In genomic region chr14:103816637-103817308, GRCm38 (mm10) we compare ENCODE assay signal across 11 mouse cellular contexts. TPM values are rescaled to one million over a fixed set of nuclear protein-coding genes. Genes with fewer than 3 reads are reported as not detected.
A peak's percentile ranks its signal among the peaks of the same experiment; 100 is the strongest.
DNase-seq lines count a peak whose midpoint lies in the region; ATAC-seq and TF ChIP-seq lines count a peak whose summit lies in the region.
"Had no signal": no experiment of that assay in that cellular context is flagged by ENCODE, and none has a peak within 500 bp of the region (broad histone marks: within the 10 kb centered on the region; RNA-seq: fewer than 3 reads in every experiment).

No protein-coding gene starts in this region.

- no peak overlapping the region for H3K9ac ChIP-seq in liver, embryonic 13.5 days
- peak overlapping the region; percentile 35 for H3K9ac ChIP-seq in limb, embryonic 14.5 days (ENCODE audit: low read depth, low read length, severe bottlenecking)
- H3K9ac ChIP-seq in stomach, embryonic 15.5 days: no peak overlapping the region
- H3K9ac ChIP-seq: neural tube, embryonic 12.5 days had no signal

- no peak overlapping the region for H3K4me3 ChIP-seq in liver, embryonic 13.5 days (replicated peaks)
- H3K4me3 ChIP-seq in limb, embryonic 14.5 days (replicated peaks; ENCODE audit: low read length): peak overlapping the region; percentile 20; the same call in 1 of the 2 replicates
- 0 out of 2 replicates have a peak overlapping the region, but pooled peaks have one; percentile 8 for H3K4me3 ChIP-seq in stomach, embryonic 15.5 days (replicated peaks)
- H3K4me3 ChIP-seq: neural tube, embryonic 12.5 days had no signal

- no peaks in the 10 kb centered on the region for H3K27me3 ChIP-seq in liver, embryonic 13.5 days
- no peaks in the 10 kb centered on the region for H3K27me3 ChIP-seq in limb, embryonic 14.5 days (ENCODE audit: control insufficient read depth, insufficient read depth, low read length)
- no peaks in the 10 kb centered on the region for H3K27me3 ChIP-seq in stomach, embryonic 15.5 days (replicated peaks)
- H3K27me3 ChIP-seq: neural tube, embryonic 12.5 days had no signal

- no peak overlapping the region for H3K27ac ChIP-seq in liver, embryonic 13.5 days
- H3K27ac ChIP-seq in limb, embryonic 14.5 days (replicated peaks; ENCODE audit: low read depth, low read length): no peak overlapping the region
- H3K27ac ChIP-seq in stomach, embryonic 15.5 days: peak overlapping the region; percentile 44; the same call in 1 of the 2 replicates
- H3K27ac ChIP-seq: neural tube, embryonic 12.5 days had no signal

- peak overlapping the region; percentile 28; the same call in 1 of the 2 replicates for H3K4me2 ChIP-seq in liver, embryonic 13.5 days
- peak overlapping the region; percentile 42 for H3K4me2 ChIP-seq in limb, embryonic 14.5 days (replicated peaks; ENCODE audit: low read depth, low read length, severe bottlenecking)
- H3K4me2 ChIP-seq in stomach, embryonic 15.5 days: no peak overlapping the region
- H3K4me2 ChIP-seq: neural tube, embryonic 12.5 days had no signal

- WGBS in liver, embryonic 13.5 days (ENCODE audit: insufficient replicate concordance): 58% methylated on average over 25 of the region's 25 CpGs
- WGBS in limb, embryonic 14.5 days: 41% methylated on average over 25 of the region's 25 CpGs
- WGBS in stomach, embryonic 15.5 days: 49% methylated on average over 25 of the region's 25 CpGs

- DNase-seq in liver, embryonic 13.5 days: no peak
- DNase-seq in liver: no peak
- DNase-seq in heart, postnatal 25 days (ENCODE audit: low spot score): peak; percentile 19
- DNase-seq in limb, embryonic 14.5 days (ENCODE audit: low spot score): peak; percentile 27
- DNase-seq in ovary, postnatal 14 days (ENCODE audit: low spot score): no peak
- DNase-seq in embryo, embryonic 10.5 days (ENCODE audit: low spot score): no peak
- DNase-seq: cerebellum, adult 11 months had no signal

- intact Hi-C loops in heart, postnatal 25 days (cut with DNase I): loop anchor here (5.0 to 10.0 kb wide), 2 partner anchors 92 to 211 kb away; no protein-coding TSS in a partner anchor

- TF ChIP-seq POLR2A in limb, embryonic 14.5 days (IDR thresholded peaks at IDR 0.05; ENCODE audit: borderline replicate concordance, extremely low read depth, insufficient read depth, insufficient read length): no peak

- no peak for ATAC-seq in liver, embryonic 13.5 days (ENCODE audit: low read depth)
- ATAC-seq in limb, embryonic 14.5 days (ENCODE audit: low FRiP score, low read depth): no peak
- peak; percentile 68; the same call in 1 of the 2 replicates for ATAC-seq in stomach, embryonic 15.5 days (ENCODE audit: insufficient read depth, low FRiP score, low read depth)
- no peak for ATAC-seq in activated CD4-positive, CD25-positive, alpha-beta regulatory T cell, adult 4 months

- no peaks in the 10 kb centered on the region for H3K36me3 ChIP-seq in liver, embryonic 13.5 days
- H3K36me3 ChIP-seq in limb, embryonic 14.5 days (ENCODE audit: control insufficient read depth, insufficient read depth, low read length): no peaks in the 10 kb centered on the region
- no peaks in the 10 kb centered on the region for H3K36me3 ChIP-seq in stomach, embryonic 15.5 days
- H3K36me3 ChIP-seq: G1E had no signal

- peaks cover 11% of the 10 kb centered on the region for H3K4me1 ChIP-seq in liver, embryonic 13.5 days (replicated peaks)
- peaks cover 3% of the 10 kb centered on the region; the same call in 1 of the 2 replicates for H3K4me1 ChIP-seq in limb, embryonic 14.5 days (ENCODE audit: control insufficient read depth, insufficient read depth, low read length)
- no peaks in the 10 kb centered on the region for H3K4me1 ChIP-seq in stomach, embryonic 15.5 days
- H3K4me1 ChIP-seq: neural tube, embryonic 12.5 days had no signal

- H3K9me3 ChIP-seq in liver, embryonic 13.5 days (replicated peaks): no peaks in the 10 kb centered on the region
- no peaks in the 10 kb centered on the region for H3K9me3 ChIP-seq in limb, embryonic 14.5 days (ENCODE audit: control insufficient read depth, low read length)
- H3K9me3 ChIP-seq in stomach, embryonic 15.5 days: no peaks in the 10 kb centered on the region
- H3K9me3 ChIP-seq: neural tube, embryonic 12.5 days had no signal

RNA-seq across cellular contexts. Expression of gene Ednrb, which starts 27.4 kb away (rescaled TPM):
- polyA plus RNA-seq in liver, embryonic 13.5 days (2015; fragmentation: Nextera tagmentation; extraction: Ambion mirVana): 8.9 and 11.4 TPM in 2 replicates
- 10 to 100 TPM; 15.9 to 20.4 TPM for total RNA-seq in heart, postnatal 25 days (2021)
- polyA plus RNA-seq in limb, embryonic 14.5 days (2012; rRNA removed): 9.0 and 10.1 TPM in 2 replicates
- 26.7 and 28.2 TPM in 2 replicates for polyA plus RNA-seq in limb, embryonic 14.5 days (2014; fragmentation: Nextera tagmentation; extraction: Ambion mirVana)
- polyA plus RNA-seq in stomach, embryonic 15.5 days (2015; fragmentation: Nextera tagmentation; extraction: Ambion mirVana): 109 and 116 TPM in 2 replicates
- not detected for polyA plus RNA-seq in activated CD4-positive, CD25-positive, alpha-beta regulatory T cell, adult 4 months (2017; shearing (Covaris generic))
- polyA plus RNA-seq: G1E had no signal

Comparison
In these comparisons a context has a peak if more than half of its experiments do, and no peak if none do; other contexts are left out.
1. DNase-seq: peak in heart, postnatal 25 days (single experiment) and limb, embryonic 14.5 days (single experiment); none in liver, embryonic 13.5 days (single experiment), liver (single experiment), ovary, postnatal 14 days (single experiment) and embryo, embryonic 10.5 days (single experiment).